8 mouse cellular contexts compared by ENCODE assay signal in genomic region chr6:49236331-49236730, GRCm38 (mm10). TPM values are rescaled to one million over a fixed set of nuclear protein-coding genes. Genes with fewer than 3 reads are reported as not detected.
DNase-seq lines count a peak whose midpoint lies in the region; ATAC-seq lines count a peak whose summit lies in the region.

No protein-coding gene starts in this region.

- H3K27ac ChIP-seq in forebrain, embryonic 14.5 days (ENCODE audit: low read depth, low read length), result no peak overlapping the region
- no peak overlapping the region for H3K27ac ChIP-seq in liver, embryonic 13.5 days
- H3K27ac ChIP-seq in stomach, embryonic 16.5 days (ENCODE audit: low read length), result no peak overlapping the region

- WGBS in forebrain, embryonic 14.5 days, result 54% methylated on average over 9 of the region's 9 CpGs
- WGBS in liver, embryonic 13.5 days (ENCODE audit: insufficient replicate concordance), result 47% methylated on average over 9 of the region's 9 CpGs
- 52% methylated on average over 9 of the region's 9 CpGs for WGBS in stomach, embryonic 16.5 days

- H3K27me3 ChIP-seq in forebrain, embryonic 14.5 days (replicated peaks; ENCODE audit: control insufficient read depth, insufficient read depth, low read length), result no peaks in the 10 kb centered on the region
- H3K27me3 ChIP-seq in liver, embryonic 13.5 days, result no peaks in the 10 kb centered on the region
- H3K27me3 ChIP-seq in stomach, embryonic 16.5 days (ENCODE audit: control insufficient read depth, insufficient read depth, low read length), result no peaks in the 10 kb centered on the region

- H3K4me3 ChIP-seq in forebrain, embryonic 14.5 days (ENCODE audit: low read depth, low read length), result no peak overlapping the region
- no peak overlapping the region for H3K4me3 ChIP-seq in liver, embryonic 13.5 days (replicated peaks)
- H3K4me3 ChIP-seq in stomach, embryonic 16.5 days (replicated peaks; ENCODE audit: low read length), result no peak overlapping the region

- H3K9ac ChIP-seq in forebrain, embryonic 14.5 days (ENCODE audit: low read length), result no peak overlapping the region
- no peak overlapping the region for H3K9ac ChIP-seq in liver, embryonic 13.5 days
- no peak overlapping the region for H3K9ac ChIP-seq in stomach, embryonic 16.5 days (ENCODE audit: low read length)

- no peaks in the 10 kb centered on the region for H3K4me1 ChIP-seq in forebrain, embryonic 14.5 days (ENCODE audit: control insufficient read depth, insufficient read depth, low read length)
- no peaks in the 10 kb centered on the region; the same call in 1 of the 2 replicates for H3K4me1 ChIP-seq in liver, embryonic 13.5 days (replicated peaks)
- H3K4me1 ChIP-seq in stomach, embryonic 16.5 days (ENCODE audit: control insufficient read depth, insufficient read depth, low read length), result no peaks in the 10 kb centered on the region

- peak; percentile 100 for DNase-seq in CD8-positive naive resting alpha-beta T cell, adult 2 months (ENCODE audit: low read depth in 2 of 2, low spot score in 2 of 2)
- DNase-seq in forebrain, embryonic 14.5 days (ENCODE audit: low spot score), result peak; percentile 87
- peak; percentile 100 for DNase-seq in heart, postnatal 10 days
- peak; percentile 99 for DNase-seq in kidney, postnatal 36 days
- peak; percentile 100 for DNase-seq in liver, embryonic 13.5 days
- peak; percentile 76 for DNase-seq in neural tube, embryonic 10.5 days (ENCODE audit: extremely low spot score, low spot score)

- no peaks in the 10 kb centered on the region for H3K9me3 ChIP-seq in forebrain, embryonic 14.5 days (replicated peaks; ENCODE audit: control insufficient read depth, low read length)
- no peaks in the 10 kb centered on the region for H3K9me3 ChIP-seq in liver, embryonic 13.5 days (replicated peaks)
- H3K9me3 ChIP-seq in stomach, embryonic 16.5 days (replicated peaks; ENCODE audit: control insufficient read depth, low read length), result no peaks in the 10 kb centered on the region

- intact Hi-C loops in heart, postnatal 10 days (cut with DNase I), result no loop called here

- no peak overlapping the region for H3K4me2 ChIP-seq in forebrain, embryonic 14.5 days (ENCODE audit: low read length)
- H3K4me2 ChIP-seq in liver, embryonic 13.5 days, result no peak overlapping the region
- no peak overlapping the region for H3K4me2 ChIP-seq in stomach, embryonic 16.5 days (ENCODE audit: low read depth, low read length)

- H3K36me3 ChIP-seq in forebrain, embryonic 14.5 days (ENCODE audit: control insufficient read depth, insufficient read depth, low read length), result 0 out of 2 replicates have a peak, but pooled peaks cover 2% of the 10 kb centered on the region
- no peaks in the 10 kb centered on the region for H3K36me3 ChIP-seq in liver, embryonic 13.5 days
- 0 out of 2 replicates have a peak, but pooled peaks cover 2% of the 10 kb centered on the region for H3K36me3 ChIP-seq in stomach, embryonic 16.5 days (ENCODE audit: control insufficient read depth, insufficient read depth, low read length)

- ATAC-seq in cerebellum, adult (ENCODE audit: insufficient number of reproducible peaks, low FRiP score, low TSS enrichment), result peak; percentile 99
- peak; percentile 92 for ATAC-seq in forebrain, embryonic 14.5 days
- ATAC-seq in liver, embryonic 13.5 days (ENCODE audit: low read depth), result peak; percentile 100
- peak; percentile 100 for ATAC-seq in stomach, embryonic 16.5 days (ENCODE audit: insufficient read depth, low FRiP score)

RNA-seq across cellular contexts. Expression of gene Igf2bp3, which starts 21.6 kb away (rescaled TPM):
- 30.6 and 32.9 TPM in 2 replicates for polyA plus RNA-seq in forebrain, embryonic 14.5 days (2014; fragmentation: Nextera tagmentation; extraction: Ambion mirVana)
- total RNA-seq in heart, postnatal 10 days (2021), result 1 to 10 TPM; 4.3 to 4.5 TPM
- 21.4 and 25.4 TPM in 2 replicates for polyA plus RNA-seq in liver, embryonic 13.5 days (2015; fragmentation: Nextera tagmentation; extraction: Ambion mirVana)
- 47.0 and 53.6 TPM in 2 replicates for polyA plus RNA-seq in stomach, embryonic 16.5 days (2015; fragmentation: Nextera tagmentation; extraction: Ambion mirVana)

RNA-seq across cellular contexts. Expression of gene Tra2a, which starts 27.5 kb away (rescaled TPM):
- polyA plus RNA-seq in forebrain, embryonic 14.5 days (2014; fragmentation: Nextera tagmentation; extraction: Ambion mirVana), result 76.3 and 84.1 TPM in 2 replicates
- total RNA-seq in heart, postnatal 10 days (2021), result 10 to 100 TPM; 28.1 to 36.9 TPM
- 51.9 and 60.9 TPM in 2 replicates for polyA plus RNA-seq in liver, embryonic 13.5 days (2015; fragmentation: Nextera tagmentation; extraction: Ambion mirVana)
- 85.9 and 87.7 TPM in 2 replicates for polyA plus RNA-seq in stomach, embryonic 16.5 days (2015; fragmentation: Nextera tagmentation; extraction: Ambion mirVana)
